Mouse (Mus musculus) hindlimb bud, embryonic 11.5 days (tissue): Measurements from ENCODE around the gene Fmn2.

Source experiments
- DNase-seq: peaks from one replicate; pipeline ENCODE4 v3.0.0-alpha.2; 2012; ENCODE audit warnings: low read depth, low spot score; ENCODE audit errors: extremely low spot score

The Fmn2 gene

DNA sequence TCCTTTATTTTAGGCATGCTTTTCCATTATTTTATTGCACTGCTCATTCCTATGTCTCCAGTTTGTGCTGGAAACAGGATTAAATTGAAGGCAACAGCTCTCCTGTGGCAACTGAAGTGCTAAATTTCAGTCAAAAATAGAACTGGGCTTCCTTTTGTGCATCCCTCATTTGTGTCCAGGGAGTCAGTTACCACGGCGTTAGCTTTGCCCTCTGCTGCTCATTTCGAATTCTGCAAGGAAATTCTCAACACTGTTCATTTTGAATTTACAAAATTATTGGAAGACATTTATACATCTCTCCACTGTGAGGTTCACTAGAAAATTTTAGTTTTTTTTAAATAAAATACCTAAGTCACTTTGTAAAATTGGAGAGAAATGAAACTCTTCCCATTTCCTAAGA is 53.8 kb downstream of the Fmn2 start:
- no peak for DNase-seq

DNA sequence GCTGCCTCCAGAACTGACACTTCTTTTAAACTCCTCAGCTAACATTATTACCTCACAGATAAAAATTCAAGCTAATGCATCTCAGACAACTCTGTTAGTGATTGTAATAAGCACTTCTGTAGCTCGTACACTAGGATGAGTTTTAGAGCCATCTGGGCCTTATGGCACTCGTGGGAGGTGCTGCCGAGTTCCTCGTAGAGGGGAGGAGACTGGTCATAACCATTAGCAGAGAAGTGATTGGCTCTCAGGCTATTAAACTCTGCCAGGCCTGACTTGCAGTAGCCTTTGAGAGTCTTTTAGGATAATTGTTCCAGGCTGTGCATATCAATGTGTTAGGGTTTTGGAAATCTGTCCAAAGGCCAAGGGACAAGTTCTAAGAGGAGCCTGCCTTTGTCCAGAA is 55.6 kb downstream of the Fmn2 start:
- DNase-seq: no peak

DNA sequence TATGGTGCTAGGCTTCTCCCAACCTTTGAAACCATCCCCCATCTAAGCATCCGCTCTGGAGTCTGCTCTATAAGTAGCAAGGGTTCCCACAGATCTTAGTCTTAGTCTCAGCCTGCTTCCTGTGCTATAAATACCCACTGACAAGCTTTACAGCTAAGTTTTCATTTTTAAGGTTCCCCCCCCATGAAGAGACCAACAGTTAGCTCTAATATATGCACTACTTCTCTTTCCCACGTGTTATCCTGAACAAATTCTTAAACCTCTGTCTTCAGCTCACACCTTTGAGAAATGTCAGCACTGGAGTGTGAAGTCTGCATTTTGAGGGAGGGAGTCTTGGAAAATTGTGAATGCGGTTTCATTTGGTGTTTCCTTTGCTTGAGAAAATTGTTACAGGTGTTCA is 56.2 kb downstream of the Fmn2 start:
- no peak for DNase-seq

DNA sequence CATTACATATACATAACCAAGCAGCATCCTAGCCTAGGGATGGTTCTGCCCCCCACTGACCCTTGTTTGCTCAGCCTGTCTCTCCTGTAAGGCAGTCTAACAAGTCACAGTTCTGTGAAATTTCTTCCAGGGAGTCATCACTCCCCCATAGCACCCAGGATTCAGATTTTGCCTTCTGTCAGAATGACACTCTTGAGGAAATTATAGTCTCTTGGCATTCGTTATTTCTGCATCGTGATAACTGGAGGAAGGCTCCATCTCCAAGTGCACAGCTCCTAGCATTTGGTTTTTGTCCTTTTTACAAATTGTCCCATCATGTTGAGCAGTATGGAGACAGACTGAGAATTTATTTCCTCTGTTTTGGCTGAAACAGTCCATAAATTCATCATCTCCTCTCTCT is 56.9 kb downstream of the Fmn2 start:
- no peak for DNase-seq

DNA sequence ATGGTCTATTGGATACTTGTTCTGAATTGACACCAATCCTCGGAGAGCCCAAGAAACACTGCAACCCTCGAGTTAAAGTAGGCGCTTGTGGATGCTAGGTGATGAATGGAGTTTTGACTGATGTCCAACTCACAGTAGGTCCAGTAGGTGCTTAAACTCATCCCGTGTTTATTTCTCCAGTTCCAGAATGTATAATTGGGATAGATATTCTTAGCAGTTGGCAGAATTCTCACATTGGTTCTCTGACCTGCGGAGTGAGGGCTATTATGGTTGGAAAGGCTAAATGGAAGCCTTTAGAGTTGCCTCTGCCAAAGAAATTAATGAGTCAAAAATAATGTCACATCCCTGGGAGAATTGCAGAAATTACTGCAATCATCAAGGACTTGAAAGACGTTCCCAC is 62.9 kb downstream of the Fmn2 start:
- DNase-seq: no peak

DNA sequence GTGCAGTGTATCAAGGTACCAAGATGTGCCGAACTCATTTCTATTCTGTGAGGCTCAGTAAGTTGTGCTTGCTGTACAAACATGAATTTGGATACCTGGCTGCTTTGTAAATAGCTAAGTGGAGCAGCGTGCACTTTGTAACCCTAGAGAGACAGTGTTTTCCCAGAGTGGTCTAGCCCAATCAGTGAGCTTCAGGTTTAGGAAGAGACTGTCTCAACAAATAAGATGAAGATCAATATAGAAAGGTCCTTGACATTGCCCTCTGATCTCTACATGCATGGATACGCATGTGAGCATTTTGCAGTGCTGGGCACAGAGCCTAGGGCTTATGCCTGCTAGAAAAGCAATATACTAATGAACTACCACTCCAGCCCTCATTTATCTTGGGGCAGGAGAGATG is 67.0 kb downstream of the Fmn2 start:
- DNase-seq: no peak

DNA sequence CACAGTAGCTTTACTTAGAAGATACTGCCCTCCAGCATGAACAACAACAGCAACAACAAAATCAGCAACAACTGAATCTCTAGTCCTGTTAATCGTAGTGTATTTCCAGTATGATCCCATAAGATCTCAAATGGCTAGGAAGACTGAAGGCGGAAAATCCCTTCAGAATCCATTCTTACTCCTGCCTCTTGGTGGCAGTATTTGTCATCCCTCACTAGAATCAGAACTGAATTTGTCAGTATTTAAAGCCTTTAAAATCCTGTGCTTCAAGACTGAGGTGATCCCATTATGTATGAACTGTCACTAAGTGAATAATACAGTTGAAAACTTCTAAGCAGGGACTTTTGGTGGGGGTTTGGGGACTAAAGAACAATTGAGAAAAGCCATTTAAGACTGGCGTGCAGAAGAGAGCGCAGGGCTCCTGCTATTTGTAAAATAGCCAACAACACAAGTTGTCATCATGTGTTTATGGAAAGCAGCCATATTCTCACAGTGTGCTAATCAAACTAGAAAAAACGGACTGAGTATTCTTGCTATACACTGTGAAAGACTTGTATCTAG is 90.9 kb downstream of the Fmn2 start:
- DNase-seq: no peak

DNA sequence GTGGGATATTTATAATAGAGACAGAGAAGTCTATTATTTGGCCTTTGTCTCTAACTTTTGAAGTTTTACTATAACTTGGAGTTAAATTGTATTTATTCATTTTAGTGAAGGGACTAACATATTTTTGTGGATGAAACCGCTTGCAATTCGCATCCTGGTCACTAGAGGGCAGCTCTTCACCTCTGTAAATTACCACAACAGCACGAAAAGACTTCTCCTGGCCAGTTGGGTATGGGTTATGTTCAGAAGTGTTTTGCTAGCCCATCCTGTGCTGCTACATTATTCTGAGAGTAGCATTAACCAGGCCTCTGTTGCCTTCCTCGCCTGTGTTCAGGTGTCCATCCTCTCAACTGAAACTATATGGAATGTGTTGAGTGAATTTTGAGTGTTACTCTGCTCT is 93.4 kb downstream of the Fmn2 start:
- no peak for DNase-seq

DNA sequence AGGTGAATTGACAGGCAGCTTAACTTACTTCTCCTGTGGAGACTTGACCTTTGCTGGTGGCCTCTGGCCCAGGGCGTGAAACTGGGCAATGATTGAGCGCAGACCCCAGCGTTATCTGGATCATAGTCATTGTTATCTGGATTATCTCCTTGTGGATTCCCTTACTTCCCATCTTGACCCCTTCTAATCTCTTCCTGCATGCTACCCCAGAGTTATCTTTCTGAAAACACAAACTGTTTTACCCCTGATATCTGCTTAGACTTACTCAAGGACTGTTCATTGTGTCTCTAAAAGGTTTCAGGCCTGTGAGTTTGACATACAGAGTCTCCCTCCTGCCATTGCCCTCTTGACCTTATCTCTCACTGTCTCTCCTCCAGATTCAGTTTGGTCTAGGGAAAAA is 95.9 kb downstream of the Fmn2 start:
- DNase-seq: no peak

DNA sequence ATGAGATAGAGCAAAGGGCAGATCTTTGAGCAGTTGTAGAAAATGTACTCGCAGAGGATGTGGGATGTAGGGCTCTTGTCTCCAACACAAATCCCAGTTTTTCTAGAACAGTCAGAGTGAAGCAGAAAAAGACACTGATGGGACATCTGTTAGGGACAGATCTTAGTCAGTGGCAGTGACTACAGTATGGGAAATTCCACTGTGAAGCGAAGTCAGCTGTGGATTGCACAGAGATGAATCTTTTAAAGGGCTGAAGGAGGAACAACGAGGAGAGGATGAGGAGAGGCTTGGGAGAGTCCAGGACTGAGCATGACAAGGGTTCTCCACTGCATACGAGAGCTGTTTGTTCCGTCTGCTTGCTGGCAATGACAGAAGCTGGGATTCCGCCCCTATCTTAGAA is 96.6 kb downstream of the Fmn2 start:
- DNase-seq: no peak

DNA sequence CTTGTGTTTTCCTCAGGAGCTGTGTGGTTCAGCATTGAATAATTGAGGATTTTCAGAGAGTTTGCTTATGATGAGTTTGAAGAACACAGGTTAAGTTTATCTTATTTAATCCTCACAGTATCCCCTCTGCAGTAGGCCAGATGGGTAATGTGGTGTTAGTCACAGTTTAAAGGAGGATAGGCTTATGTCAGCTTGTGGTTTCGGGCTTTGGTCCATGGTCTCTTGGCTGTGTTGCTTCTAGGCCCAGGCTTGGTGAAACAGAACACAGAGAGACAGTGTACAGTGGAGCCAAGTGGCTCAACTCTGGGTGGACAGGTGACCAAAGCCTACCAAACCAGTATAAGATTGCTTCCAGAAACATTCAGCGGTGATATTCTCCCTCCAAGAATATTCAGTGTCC is 98.4 kb downstream of the Fmn2 start:
- DNase-seq: no peak

DNA sequence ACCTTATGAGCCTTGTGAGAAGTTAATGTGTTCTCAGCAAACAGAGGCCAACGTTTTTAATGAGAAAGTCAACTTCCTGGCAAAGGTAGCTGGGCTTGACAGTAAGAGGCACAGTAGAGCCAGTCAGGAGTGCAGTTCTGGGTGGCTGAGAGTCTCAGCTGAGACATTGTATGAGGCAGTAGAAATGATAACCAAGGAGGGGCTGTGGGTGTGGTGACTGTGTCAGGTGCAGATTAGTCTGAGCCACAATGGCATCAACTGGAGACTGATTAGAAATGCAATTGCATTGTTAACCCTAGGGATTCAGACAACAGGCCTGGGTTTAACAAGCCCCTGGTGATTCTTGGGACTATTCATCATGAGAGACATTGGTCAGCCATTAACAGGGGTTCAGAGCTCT is 99.0 kb downstream of the Fmn2 start:
- no peak for DNase-seq

DNA sequence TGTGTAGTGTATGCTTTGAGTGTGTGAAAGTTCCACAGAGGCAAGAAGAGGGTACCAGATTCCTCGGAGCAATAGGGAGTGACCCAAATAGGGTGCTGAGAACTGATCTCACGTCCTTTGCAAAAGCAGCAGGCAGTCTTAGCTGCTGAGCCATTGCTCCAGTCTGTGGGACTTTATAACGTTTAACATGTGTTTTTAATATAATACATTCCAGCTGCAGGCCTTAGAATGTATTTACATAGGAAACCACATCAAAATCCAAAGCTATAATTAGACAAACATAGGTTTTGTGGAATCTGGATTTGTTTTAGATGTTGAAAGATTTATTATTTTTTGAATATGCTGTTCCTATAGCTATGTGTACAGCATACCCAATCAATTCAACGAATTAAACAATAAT is 115.7 kb downstream of the Fmn2 start:
- DNase-seq: no peak

DNA sequence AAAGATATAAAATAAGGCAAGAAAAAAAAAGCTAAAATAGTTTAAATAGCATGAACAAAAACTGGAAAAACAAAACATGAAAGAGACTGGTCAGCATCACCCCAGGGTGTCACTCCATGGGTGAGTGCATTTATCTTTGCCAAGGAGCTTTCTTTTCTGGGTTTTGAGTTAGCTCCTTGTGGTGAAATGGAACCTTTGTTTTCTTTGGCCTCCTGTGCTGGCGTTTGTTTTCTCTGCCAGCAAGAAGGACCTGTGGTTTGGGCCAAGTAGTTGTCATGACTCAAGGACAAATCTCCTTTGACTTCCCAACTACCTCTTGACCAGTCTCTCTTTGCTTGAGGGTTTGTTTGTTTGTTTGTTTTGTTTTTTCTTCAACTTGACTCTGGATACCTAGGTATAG is 119.9 kb downstream of the Fmn2 start:
- no peak for DNase-seq

DNA sequence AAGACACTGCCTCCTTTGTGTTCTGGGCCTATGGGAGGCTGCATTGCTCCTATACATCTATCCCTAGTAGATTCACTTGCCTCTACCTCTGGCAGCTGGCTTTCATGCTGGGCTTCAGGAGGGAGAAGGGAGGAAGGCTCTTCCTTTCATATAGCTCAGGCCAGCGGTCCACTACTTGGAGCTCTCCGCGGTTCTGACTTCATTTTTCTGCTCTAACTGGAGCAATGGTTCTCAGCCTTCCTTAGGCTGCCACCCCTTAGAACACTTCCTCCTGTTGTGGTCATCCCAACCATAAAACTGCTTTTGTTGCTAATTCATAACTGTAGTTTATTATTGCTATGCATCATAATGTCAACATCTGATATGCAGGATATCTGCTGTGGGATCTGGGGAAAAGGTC is 121.4 kb downstream of the Fmn2 start:
- no peak for DNase-seq

DNA sequence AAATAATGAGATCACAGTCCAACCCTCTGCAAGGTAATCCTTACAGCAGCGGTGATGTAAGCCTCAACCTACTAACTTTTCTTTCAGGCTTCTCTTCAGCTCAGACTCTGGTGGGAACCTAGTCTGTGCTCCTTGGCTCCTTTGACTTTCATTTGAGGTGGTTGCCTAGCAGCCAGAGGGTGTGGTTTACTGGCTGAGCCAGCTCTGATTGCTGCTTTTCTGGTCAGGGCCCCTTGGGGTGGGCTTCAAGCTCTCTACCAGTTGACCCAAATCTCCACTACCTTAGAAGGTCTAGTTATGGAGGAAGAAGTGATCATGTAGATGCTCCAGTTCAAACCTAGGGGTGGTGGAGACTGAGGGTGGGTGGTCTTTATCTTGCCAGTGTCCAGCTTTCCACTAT is 128.4 kb downstream of the Fmn2 start:
- no peak for DNase-seq

DNA sequence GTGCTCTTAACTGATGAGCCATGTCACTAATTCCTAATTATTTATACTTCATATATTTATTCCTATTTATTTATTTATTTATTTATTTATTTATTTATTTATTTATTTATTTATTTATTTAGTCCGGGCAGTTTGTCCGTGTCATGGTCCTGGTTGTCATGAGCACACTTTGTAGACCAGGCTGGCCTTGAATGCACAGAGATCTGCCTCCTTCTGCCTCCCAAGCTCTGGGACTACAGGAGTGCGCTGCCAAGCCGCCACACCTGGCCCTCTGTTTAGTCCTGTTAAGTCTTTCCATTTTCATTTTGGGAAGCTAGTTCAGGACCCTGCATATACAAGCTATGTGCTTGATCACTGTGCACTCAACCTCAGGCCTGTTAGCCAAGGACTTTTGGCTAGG is 134.7 kb downstream of the Fmn2 start:
- no peak for DNase-seq

DNA sequence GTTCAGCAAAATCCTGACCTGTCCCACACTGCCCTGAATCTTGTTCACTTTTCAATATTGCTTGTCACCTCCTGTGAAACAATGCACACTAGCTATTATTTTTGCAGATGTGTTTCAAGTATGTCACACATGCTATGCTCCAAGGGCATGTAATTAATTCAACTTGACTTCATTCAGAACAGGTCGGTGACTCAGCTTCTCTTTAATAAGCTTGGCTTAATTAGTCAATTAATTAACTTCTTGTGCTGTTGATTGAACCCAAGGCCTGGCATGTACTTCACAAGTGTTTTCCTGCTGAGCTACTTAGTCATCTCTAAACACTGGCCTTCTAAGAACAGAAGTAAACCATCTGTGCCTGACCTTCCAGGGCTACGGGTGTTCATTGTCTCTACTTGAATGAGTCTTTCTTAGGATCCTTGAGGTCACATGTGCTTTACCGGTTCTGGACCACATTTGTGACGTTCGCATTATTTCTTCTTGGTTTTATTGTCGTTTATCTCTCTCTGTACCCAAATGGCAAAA is 136.0 kb downstream of the Fmn2 start:
- no peak for DNase-seq

DNA sequence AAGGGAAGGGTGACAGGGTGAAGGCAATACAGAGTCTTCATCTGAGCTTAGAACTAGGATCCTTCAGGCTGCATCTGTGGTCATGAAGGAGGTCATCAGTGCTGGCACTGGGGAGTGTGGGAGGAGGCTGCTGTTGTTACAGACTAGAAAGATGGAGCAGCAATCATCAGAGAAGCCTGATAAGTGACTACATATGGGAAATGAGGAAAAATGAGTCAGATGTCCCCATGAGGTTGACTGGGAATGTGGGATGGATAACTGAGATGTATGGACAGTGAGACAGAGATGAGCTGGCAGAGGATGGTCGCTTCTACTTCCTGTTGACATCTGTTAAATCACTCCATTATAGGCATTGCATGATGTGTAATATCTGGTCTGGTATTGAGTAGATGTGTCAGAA is 139.3 kb downstream of the Fmn2 start:
- no peak for DNase-seq

DNA sequence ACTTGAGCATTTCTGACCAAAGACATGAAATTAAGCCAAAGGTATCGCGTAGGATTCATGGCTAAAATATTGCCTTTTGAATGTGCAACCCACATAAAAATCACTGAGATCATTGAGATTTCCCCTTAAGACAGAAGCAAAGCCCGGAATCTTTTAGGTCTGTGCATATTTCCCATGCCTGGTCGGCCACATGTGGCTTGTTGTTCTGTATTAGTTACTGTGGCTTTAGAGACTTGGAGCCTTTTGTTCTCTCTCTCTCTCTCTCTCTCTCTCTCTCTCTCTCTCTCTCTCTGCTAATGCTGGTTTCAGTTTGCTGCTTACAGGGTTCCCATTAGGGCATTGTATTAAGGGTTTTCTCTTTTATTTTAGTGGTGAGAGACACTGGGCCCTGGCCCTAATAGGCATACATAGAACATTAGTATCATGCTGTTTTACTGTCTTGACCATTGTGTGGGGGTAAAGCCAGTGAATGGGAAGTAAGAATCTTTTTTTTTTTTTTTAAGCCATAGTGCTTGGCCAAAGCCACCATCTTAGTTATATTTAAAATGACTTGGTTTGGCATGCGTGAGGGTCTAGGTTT is 141.9 kb downstream of the Fmn2 start:
- DNase-seq: no peak

DNA sequence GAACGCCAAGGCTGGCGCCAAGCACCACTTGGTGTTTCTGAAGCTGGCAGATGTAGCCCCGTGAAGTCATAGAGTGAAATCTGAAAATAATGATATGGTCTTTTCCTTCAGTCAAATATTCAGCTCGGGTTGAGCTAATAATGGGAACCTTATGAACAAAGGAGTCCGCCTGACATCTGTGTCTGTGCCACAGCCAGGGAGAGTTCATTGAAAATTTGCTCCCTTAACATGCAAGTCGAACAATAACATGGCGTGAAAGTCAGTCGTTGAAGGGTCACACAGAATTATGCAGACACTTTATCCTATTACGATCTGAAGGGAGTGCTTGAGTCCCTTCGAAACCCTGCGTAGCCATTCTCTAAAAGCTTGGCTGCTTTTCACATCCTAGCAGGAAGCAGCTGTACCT is 147.8 kb downstream of the Fmn2 start:
- DNase-seq: no peak

DNA sequence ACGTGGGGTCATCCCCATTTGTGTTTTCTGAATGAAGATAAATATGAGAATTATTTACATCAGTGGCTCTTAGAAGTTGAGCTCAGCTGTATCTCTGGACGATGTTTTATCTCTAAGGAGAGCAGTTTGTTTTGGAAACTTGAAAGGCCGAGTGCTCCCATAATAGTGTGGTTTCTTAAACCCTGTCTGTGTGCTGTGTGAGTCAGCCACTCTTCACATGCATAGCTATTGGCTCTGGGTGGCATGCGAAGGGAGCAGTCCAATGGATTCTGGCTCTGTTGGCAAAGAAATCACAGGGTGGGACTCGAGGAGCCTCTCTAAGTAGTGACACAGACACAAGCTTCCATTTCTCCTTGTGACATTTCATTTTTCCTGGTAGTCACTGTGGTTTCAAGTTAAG is 152.9 kb downstream of the Fmn2 start:
- no peak for DNase-seq

DNA sequence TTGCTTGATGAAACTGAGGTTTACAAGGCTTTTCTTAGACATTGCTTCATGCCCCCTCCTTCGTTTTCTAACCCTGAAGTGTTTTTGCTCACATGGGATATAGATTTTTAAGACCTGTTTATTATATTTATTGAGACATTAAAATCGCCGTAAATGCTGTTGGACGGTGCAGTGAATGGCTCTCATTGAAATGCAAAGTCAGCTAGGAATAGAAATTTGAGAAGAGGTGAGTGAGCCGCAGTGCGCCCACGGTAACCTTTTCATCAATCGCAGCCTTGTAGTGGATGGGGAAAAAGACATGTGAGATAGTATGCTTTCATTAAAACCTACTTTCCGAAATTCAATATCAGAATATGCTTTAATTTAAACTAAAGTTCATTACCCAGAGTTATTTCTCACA is 153.7 kb downstream of the Fmn2 start:
- DNase-seq: no peak
